Mouse (Mus musculus): Measurements from ENCODE around the gene Nepn. TPM values are rescaled to one million over a fixed set of nuclear protein-coding genes. Genes with fewer than 3 reads are reported as not detected.

The Nepn gene
- polyA plus RNA-seq, 1 experiment from 2014 or later = not detected

DNA sequence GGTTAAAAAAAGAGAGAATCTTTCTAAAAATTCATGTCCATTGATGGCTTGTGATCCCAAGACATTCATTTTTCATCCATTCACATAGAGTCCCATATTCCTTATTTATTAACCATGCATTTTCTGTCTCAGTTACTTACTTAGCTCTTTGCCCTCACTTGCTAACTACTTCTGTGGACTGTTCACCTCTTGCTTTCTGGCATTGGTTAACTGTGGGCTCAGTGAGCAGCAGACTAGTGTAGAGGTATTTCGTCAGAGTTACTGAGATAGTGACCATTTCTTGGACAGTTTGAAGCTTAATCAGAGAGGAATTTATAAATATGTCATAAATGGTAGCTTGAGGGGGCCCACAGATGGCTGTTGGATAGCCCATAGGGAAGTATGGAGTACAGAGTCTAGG, 42.2 kb downstream of the Nepn start:
- peaks cover 55% of the 10 kb centered on the region for H3K36me3 ChIP-seq (replicated peaks)
- H3K9ac ChIP-seq = no peak overlapping the region
- 93% methylated on average over 1 of the region's 1 CpGs for WGBS
- no peak overlapping the region for H3K4me3 ChIP-seq (replicated peaks)
- no peak overlapping the region for H3K4me2 ChIP-seq
- H3K27me3 ChIP-seq = no peaks in the 10 kb centered on the region
- H3K27ac ChIP-seq = no peak overlapping the region
- H3K4me1 ChIP-seq = peaks cover 9% of the 10 kb centered on the region
- ATAC-seq (ENCODE audit: low FRiP score) = no peak
- H3K9me3 ChIP-seq = no peaks in the 10 kb centered on the region

DNA sequence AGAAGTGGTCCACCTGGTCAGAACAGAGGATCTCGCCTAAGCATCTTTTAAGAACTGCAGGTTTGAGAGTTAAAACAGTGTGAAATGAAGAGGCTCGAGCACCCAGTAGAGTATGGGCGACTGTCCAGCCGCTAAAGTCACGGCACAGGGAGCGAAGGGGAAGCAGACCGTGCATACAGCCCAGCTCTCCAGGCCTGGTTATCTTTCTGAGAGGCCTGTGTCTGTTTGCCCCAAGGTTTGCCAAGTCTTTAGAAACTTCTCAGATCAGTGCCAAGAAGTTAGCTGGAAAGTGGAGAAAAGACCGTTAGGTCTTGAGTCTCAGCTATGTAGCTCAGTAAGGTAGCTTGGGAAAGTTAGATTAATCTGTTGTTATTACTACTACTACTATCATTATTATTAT, 46.1 kb downstream of the Nepn start:
- Histone ChIP-seq H3K4me1 (no peaks in the 10 kb centered on the region), H3K27me3 (no peaks in the 10 kb centered on the region), H3K4me2 (no peak overlapping the region), H3K27ac (no peak overlapping the region), H3K9me3 (no peaks in the 10 kb centered on the region), H3K9ac (no peak overlapping the region), H3K36me3 (replicated peaks) (peaks cover 78% of the 10 kb centered on the region), H3K4me3 (replicated peaks) (no peak overlapping the region)
- no peak for ATAC-seq (ENCODE audit: low FRiP score)
- 96% methylated on average over 8 of the region's 8 CpGs for WGBS

Other genes starting within 250 kb of the Nepn start
- not detected in 2 replicates for gene Ros1, start 193.7 kb upstream of the Nepn start, polyA plus RNA-seq (2016; fragmentation: Nextera tagmentation; extraction: Ambion mirVana)
- 24.5 and 30.7 TPM in 2 replicates for gene Dcbld1, start 155.4 kb upstream of the Nepn start, polyA plus RNA-seq (2016; fragmentation: Nextera tagmentation; extraction: Ambion mirVana)
- gene Gm26741, start 30.2 kb upstream of the Nepn start, polyA plus RNA-seq (2016; fragmentation: Nextera tagmentation; extraction: Ambion mirVana) = not detected in 2 replicates
- 23.0 and 24.1 TPM in 2 replicates for gene Gopc, start 6.8 kb upstream of the Nepn start, polyA plus RNA-seq (2016; fragmentation: Nextera tagmentation; extraction: Ambion mirVana)
- gene Nus1, start 28.6 kb downstream of the Nepn start, polyA plus RNA-seq (2016; fragmentation: Nextera tagmentation; extraction: Ambion mirVana) = 16.6 and 17.2 TPM in 2 replicates

Measured in forebrain, embryonic 12.5 days (tissue).